Mouse (Mus musculus) ovary, adult 18-20 months (tissue): ENCODE measurements at regions not wholly inside any gene's neighbourhood (a gene's known extent, or its start where the extent isn't known, plus 50 kb on each side); places are given as distances from the start of the nearest gene placed in this dataset.

ENCODE experiments used
- DNase-seq: peaks from one replicate; pipeline ENCODE4 v3.0.0; 2022; ENCODE audit warnings: low spot score, mixed read lengths

DNA sequence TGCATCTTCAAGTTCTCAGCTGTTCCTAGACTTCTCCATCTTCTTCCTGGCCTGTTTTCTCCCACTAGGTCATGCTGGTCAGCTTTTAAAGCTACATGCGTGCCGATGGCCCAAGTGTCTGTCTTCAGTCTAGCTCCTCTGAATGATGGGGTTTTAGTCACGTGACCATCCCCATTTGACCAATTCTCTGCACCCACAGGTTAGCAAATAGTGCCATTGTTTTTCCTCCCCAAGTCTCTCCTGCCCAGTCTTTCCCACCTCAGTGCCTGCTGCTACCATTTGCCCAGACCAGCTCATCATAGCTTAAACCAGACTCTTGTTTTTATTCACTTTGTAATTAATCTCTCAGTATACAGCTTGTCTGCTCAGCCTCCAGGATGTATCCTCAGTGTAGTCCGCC, 62.3 kb downstream of the Zfp706 start:
- no peak for DNase-seq

DNA sequence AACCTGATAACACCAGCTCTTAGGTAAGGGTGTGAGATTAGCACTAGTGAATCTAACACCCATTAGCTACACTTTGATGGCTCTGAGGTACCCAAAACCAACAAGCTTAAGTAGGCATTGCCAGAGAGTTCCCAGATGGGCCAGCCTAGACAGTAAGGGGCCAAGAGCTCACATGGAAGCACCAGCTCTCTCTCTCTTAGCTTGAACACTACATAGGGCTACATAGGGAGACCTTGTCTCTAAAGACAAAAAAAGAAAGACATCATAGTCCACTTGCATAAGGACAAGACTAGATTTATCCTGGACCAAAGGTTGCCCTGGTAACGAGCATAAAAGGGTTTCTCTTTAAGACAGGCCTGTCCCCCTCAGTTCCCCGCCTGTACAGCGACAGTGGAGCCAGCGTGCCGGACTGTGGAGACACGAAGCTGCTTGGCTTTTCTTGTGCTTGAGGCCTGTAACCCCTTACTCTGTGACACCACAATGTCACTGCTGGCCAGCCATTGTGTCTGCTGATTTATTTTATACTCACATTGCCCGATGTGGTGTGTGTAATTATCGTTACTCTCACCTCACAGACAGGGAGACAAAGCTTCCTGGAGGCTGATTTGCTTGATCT, 62.9 kb downstream of the Zfp706 start:
- no peak for DNase-seq

DNA sequence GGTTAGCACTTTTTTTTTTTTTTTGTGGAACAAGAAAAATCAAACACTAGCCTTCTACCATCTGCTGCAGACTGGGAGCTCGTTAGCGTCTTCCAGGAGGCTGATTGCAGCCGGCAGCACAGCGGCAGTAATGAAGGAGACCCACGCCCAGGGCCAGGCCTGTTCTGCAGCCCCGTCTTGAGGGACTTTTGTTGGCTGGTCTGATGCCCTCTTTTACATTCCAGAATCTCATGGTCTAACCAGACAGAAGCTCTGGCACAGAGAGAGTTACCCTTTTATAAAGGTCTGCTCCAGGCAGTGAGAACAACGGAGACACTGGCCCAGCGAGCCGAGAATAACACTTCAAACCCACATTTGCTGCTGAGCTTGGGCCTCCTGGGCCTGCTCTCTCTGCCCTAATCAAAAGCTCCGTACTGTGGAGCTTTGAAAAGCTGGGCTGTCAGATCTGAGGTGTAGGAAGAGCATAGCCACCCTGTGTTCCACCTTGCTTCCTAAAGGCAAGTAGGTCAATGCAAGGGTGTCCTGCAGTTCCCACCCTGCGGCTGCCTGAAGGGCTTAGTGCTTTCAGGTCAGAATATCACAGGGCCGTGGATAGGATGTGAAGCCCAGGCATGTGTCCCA, 64.0 kb downstream of the Zfp706 start:
- no peak for DNase-seq

DNA sequence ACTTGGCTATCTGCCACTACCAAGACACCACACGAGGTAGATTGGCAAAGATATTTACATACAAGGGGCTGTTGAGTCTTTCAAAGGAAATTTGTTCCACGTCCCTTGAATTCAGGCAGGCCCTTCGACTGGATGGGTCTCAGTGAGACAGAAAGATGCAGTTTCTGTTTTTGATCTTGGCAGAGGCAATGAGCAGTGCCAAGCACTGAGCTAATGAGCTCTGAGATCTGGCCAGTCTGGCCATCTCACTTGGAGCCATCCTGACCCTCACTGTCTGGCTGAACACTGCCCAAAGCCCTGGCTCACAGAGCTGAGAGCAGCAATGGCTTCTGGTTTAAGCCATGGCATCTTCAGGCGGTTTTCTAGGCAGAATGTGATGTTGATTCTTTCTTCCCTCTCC, 65.3 kb downstream of the Zfp706 start:
- no peak for DNase-seq

DNA sequence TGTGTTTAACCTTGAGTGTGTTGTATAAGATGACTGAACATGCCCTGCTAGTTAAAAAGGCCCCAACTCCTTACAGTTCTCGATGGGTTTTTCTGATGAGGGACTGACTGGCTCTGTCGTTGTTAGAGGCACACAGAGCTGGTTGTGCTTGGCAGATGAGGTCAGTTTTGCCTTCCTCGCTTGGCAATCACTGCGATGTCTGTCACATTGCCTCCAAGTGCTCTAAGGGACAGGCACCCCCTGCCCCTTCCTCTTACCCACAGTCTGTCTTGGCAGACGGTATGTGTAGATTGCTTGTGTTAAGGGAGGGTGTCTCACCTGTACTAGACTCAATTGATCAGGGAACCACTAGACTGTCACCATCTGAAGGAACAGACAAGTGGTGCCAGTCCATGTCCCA, 65.8 kb downstream of the Zfp706 start:
- DNase-seq = no peak

DNA sequence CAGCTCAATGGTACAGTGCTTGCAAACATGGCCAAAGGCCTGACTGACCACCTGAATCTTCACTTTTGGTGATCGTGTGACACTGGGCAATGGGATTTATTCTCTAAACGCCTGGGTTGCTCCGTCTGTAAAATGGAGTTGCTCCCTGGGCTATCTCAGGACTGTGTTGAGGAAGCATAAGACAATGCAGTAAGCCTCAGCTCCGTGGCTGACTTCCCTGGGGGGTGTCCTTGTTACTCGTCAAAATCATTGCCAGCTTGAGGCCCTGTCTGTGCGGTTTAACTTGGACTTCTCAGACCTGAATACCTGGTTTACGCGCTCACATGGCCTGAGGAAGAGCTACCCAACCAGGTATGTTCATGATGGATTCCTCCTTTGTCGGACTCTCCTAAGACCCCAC, 68.0 kb downstream of the Zfp706 start:
- no peak for DNase-seq

DNA sequence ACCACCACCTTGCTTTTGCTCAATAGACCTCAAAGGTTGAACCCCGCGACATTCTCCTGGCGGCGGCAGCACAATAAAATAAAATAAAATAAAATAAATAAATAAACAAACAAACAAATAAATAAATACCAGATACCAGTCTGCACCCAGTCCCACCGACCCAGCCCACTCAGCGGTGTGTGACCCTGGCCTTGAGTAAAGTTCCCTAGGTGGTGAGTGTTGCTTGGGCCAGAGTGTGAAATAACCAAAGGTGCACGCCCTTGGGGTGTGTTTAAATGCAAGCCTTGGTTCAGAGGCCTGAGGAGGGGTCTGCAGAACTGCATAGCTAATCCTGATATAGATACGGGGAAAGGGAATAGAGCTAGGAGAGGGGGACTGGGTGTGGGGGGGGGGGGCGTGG, 68.4 kb downstream of the Zfp706 start:
- no peak for DNase-seq

DNA sequence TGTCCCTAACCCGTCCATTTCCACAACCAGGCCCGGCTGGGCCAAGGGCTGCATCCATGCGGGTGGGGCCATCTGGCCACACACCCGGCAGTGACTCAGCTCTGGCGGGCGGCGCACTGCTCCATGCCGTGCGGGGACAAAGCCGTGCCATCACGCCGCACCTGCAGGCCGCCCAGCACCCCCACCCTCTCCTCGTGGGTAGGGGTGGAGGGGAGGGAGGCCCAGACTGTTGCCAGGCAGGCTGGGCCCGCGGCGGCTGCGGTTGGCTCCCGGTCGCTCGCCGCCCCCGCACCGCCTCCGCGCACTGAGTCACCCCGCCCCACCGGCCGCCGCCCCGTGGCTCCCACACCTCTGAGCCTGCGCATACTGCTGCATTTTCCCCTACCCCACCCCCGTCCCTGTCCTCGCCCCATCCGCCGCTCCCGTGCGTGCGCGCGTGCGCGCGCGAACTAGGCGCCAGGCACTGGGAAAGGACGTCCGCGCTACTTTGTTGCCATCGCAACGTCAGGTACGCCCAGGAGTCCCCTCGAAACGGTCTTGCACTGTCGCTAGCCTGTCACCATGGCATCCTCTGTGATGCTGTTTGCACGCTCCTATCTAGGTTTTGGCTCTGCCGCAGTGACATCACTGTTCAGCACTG, 68.9 kb downstream of the Zfp706 start:
- peak; percentile 88 for DNase-seq

DNA sequence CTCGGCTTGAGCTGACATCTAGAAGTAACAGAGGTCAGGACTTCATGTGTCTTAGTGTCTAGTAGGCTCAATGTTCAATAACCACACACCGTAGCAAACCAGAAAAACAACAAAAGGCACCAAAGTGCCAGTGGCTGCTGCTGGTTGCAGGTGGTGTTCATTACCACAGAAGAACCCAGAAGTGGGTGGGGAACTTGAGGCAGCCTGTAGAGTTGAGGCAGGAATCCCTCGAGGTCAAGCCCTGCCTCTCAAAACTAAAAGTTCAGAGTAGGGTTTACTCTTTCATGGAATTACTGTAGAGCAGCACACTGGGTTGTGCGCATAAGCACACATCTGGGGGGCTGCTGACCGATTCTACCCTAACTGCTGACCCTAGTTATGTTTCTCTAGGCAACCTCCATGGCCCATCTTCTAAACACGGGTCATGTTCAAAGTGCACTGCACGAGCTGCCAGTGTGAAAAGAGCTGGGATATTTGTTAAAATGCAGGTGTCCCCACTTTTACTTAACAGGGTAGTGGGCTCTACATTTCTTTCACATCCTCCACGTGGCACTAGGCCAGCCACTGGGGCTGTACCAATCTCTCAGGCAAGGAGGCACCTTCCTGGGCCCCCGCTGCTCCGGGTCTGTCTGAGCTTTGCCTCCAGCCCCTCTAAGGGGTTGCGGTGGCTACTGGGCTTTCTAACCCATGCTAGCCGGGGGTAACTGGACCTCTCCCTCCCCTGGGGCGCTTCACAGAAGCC, 69.6 kb downstream of the Zfp706 start:
- peak; percentile 9 for DNase-seq

DNA sequence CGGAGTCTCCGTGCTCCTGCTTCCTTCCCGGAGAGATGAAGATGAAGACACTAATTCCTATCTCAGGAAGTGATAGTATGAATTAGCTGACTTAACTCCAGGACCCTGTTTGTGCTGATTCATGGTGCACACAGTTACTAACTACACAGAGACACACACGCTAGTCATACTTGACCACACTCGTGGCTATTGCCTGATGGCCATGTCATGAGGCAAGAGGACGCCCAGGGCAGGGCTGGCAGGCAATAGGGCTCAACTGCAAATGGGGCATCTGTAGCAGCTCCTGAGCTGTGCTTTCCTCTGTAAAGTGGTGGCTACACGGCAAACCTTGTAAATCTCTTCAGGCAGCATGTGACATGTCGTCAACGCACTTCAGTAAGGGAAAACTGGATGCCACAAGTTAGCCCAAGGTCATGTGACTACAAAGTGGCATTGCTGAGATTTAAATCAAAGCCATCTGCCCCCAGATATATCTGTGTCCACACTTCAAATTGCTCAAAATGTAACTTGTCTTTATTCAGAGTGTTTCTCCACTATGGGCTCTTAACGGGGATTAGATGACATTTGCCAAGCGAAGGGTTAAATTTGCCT, 70.4 kb downstream of the Zfp706 start:
- no peak for DNase-seq

DNA sequence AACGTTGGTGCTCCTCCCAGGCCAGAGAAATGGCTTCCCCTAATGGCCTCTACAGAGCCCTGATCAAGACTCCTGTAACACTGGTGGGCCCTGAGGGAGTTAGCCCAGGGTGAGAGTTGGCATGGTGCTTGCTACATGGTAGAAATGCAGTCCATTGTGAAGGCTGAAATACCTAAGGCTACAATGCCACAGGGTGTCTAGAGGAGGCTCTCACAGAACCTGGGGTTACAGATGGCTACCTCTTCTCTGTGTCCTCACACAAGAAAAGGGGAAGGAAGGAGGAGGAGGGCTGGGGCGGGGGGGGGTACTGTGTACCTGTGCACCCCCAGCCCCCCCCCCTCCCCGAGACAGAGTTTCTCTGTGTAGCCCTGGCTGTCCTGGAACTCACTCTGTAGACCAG, 72.8 kb downstream of the Zfp706 start:
- DNase-seq = no peak

DNA sequence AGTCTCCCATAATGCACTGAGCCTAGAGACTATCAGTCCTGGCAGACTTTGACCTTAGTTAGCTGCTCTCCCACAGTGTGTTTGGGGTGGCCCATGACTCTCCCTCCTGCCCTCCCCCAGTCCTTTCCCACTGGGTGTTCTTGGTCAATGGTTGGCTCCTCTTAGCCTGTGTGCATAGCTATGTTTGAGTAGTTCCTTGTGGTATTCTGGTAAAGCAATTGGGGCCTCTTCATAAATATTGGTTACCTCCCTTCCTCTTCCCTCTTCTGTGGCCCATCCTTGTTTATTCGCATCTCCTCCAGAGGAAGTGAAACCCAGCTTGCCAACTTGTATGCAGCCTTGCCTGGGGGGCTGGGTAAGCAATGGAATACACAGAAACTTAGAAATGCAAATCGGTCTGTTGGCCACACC, 74.0 kb downstream of the Zfp706 start:
- no peak for DNase-seq

DNA sequence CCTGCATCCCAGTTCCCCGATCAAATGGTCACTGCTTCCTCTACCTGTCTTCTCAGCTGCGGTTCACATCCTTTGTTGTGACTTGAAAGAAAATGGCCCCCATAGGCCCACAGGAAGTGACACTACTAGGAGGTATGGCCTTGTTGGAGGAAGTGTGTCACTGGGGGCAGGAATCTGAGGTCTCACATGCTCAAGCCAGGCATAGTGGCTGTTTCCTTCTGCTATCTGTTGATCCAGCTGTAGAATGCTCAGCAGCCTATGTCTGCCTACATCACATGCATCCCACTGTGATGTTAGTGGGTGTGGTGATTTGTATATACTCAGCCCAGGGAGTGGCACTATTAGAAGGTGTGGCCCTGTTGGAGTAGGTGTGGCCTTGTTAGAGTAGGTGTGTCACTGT, 76.1 kb downstream of the Zfp706 start:
- no peak for DNase-seq

DNA sequence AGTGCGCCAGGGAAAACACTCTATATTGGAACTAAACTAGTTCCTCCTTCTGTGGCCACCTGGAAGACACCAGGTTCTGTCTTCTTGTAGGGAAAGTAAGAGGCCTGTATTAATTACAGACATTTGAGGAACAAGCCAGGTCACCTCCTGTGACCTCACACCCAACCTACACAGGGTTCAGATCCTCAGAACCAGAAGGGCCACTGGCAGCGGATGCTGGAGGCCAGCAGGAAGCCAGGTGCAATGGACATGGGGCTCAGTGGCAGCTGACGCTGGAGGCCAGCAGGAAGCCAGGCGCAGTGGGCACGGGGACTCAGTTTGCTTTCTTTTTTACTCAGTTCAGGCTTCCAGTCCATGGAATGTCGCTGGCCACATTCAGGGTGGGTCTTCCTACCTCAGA, 77.1 kb downstream of the Zfp706 start:
- DNase-seq = no peak

DNA sequence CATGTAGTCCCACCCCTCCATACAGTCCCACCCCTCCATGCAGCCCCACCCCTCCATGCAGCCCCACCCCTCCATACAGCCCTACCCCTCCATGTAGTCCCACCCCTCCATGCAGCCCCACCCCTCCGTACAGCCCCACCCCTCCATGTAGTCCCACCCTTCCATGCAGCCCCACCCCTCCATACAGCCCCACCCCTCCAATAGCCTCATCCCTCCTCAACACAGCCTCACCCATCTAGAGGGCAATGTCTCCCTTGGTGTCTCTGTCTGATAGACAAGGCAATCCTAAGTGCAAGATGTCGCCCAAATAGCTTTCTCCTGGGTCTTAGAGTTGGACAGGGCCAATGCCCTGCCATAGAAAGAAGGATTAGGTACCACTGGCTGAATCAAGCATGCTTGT, 77.8 kb downstream of the Zfp706 start:
- no peak for DNase-seq

DNA sequence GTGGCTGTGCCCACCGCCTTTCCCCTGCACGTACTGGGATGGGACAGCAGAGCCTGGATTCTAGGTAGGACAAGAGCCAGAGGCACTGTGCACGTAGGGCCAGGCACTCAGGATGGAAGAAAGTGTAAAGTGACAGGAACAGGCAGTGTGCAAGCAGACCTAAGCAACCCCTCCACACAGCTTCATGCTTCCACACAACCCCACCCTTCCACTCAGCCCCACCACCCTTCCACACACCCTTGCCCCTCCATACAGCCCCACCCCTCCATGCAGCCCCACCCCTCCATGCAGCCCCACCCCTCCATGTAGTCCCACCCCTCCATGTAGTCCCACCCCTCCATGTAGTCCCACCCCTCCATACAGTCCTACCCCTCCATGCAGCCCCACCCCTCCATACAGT, 78.5 kb downstream of the Zfp706 start:
- no peak for DNase-seq

DNA sequence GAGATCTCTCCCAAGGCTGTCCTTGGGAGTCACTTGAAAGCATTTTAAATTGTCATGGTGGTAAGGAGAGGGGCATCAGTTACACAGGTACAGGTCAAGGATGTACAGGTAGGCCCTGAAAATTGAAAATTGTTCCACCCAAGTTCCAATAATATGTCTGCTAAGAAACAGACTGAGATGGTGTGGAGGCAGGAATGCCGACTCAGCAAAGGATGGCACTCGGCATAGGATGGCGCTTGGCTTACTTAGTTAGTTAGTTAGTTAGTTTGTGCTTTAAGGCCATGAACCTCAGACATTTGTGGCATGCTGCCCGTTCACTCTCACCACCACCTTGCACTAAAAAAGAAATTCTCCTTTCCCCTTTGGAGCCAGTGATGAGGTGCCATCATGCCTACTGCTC, 78.9 kb downstream of the Zfp706 start:
- no peak for DNase-seq

DNA sequence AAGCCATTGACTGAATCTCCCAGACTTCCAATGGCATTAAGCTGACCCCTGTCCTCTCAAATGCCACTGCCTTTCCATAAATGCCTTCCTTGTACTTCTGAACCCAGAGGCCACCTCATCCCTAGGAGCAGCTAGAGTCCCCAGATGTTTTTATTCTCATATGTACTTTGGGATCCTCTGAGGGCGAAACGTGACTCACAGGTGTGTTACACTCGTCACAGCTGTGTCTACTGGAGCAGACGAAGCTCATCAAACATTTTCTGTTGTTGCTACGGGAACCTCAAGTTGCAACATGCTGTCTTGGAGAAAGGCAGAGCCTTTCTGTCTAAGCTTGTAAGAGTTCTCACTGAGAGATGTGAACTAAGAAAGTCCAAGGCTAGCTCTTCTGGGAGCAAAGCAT, 80.1 kb downstream of the Zfp706 start:
- no peak for DNase-seq

DNA sequence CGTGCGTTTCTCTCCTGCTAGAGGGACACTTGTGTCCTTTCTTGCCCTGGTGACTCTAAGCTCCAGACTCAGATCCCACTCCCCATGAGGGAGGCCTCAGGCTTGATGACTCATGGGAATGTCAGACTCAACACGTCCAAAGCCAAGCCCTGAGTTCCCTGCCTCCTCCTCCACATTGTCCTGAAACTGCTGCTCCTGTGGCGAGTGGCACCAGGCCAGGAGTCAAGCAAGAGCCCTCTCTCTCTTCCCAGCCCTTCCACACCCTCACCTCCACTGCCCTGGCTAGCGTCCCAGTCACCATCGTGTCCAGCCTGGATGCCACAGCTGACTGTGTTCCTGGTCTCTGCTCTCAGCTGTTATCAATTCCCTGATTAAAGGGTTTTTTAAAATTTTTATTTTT, 83.4 kb downstream of the Zfp706 start:
- peak; percentile 74 for DNase-seq

DNA sequence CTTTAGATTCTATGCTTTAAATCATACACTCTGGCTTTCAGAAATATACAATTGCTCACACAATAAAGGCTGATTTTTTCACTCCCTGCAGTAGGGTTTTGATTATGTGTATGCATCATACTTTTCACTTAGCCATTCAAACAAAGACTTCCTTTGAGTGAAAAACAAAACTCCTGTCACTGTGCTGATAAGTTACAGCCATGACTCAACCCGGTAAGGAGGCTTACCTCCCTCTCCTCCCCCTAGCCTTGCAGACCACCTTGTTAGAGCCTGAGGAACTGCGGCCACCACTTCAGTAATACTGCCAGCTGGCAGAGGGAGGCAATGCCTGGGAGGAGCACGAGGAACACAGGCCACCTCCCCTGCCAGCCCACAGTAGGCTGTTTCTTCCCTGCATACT, 86.2 kb downstream of the Zfp706 start:
- no peak for DNase-seq

DNA sequence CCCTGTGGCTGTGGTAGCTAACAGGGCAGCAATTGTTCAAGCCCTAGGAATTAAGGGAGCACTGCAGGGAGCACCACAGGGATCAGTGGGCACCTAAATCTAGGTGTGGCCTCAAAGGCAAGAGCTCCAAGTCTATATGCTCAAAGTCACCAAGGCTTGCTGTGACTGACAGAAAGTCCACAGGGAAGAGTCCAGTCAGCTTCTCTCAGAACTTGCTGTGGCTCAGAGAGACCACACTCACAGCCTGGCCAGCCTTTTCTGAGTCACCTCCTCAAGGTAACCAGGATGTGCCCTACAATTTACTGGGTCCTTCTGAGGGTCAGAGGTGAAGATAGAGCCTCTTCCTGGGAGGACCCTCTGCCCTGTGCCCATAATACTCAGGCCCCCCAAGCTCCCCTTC, 86.7 kb downstream of the Zfp706 start:
- DNase-seq = no peak

DNA sequence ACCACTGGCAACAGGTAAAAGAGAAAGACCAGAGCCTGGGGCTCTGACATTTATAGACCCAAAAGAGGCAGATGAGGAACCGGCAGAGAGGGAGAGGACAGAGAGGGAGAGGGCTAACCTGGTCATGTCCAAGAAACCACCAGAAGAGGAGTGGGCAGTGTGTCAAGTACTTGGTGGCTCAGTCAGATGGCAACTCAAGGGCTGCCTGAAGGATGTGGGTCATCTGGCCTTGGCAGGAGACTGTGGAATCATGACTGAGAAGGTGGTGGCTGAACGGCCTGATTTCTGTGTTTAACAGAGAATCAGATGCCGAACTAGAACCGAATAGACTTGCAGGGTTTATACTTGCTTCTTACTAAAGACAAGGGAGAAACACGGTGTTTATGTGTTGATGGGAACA, 87.9 kb downstream of the Zfp706 start:
- DNase-seq = no peak

DNA sequence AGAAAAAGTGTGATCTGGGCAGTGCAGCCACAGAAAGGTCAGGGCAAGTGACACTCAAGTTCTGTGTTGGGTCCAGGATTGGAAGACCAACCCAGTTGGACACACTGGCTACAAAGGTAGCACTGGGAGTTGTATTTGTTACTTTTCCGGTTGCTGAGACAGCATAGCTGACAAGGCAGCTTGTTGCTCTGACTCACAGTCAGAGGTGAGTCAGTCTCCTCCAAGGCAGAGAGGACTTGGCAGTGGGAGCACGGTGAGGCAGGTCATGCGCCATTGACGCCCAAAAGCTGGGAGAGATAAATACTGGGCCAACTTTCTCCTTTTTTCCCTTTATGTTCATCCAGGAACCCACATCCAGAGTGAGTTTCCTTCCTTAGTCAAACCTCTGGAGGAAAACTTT, 88.4 kb downstream of the Zfp706 start:
- no peak for DNase-seq
